Mouse (Mus musculus) limb, embryonic 11.5 days (tissue): ENCODE measurements around the gene Txn2. TPM values are rescaled to one million over a fixed set of nuclear protein-coding genes. Genes with fewer than 3 reads are reported as not detected.

Experiments used
- ATAC-seq: fragments of 200-750 bp; cut with Nextera tagmentation; 2 replicates; pipeline ENCODE4 v1.8.0; 2017; ENCODE audit warnings: low read depth; ENCODE audit not compliant: insufficient number of reproducible peaks, low FRiP score, low TSS enrichment
- DNase-seq: peaks from one replicate; pipeline ENCODE4 v3.0.0-alpha.2; 2015; ENCODE audit warnings: low spot score
- H3K27ac ChIP-seq: fragments of 300-500 bp; sonication (generic); replicated peaks from 2 replicates; pipeline ENCODE4 v1.5.1; 2014; ENCODE audit warnings: low read depth, mild to moderate bottlenecking, low read length
- H3K27me3 ChIP-seq: fragments of 300-500 bp; sonication (generic); 2 replicates; pipeline ENCODE4 v1.6.1; 2014; ENCODE audit warnings: mild to moderate bottlenecking, low read length, mixed read lengths; ENCODE audit not compliant: control insufficient read depth, insufficient read depth
- H3K36me3 ChIP-seq: fragments of 300-500 bp; sonication (generic); 2 replicates; pipeline ENCODE4 v1.6.1; 2014; ENCODE audit warnings: mild to moderate bottlenecking, low read length, moderate library complexity, mixed read lengths; ENCODE audit not compliant: control insufficient read depth, insufficient read depth
- H3K4me1 ChIP-seq: fragments of 300-500 bp; sonication (generic); 2 replicates; pipeline ENCODE4 v1.6.1; 2014; ENCODE audit warnings: low read length, mixed read lengths; ENCODE audit not compliant: control insufficient read depth, insufficient read depth
- H3K4me2 ChIP-seq: fragments of 300-500 bp; sonication (generic); 2 replicates; pipeline ENCODE4 v1.6.1; 2014; ENCODE audit warnings: low read depth, mild to moderate bottlenecking, moderate library complexity; ENCODE audit not compliant: severe bottlenecking
- H3K4me3 ChIP-seq: fragments of 300-500 bp; sonication (generic); 2 replicates; pipeline ENCODE4 v1.5.1; 2014; ENCODE audit warnings: low read depth, low read length
- H3K9ac ChIP-seq: fragments of 300-500 bp; sonication (generic); 2 replicates; pipeline ENCODE4 v1.6.1; 2014; ENCODE audit warnings: mild to moderate bottlenecking, low read length
- H3K9me3 ChIP-seq: fragments of 300-500 bp; sonication (generic); 2 replicates; pipeline ENCODE4 v1.6.1; 2016; ENCODE audit warnings: low read length; ENCODE audit not compliant: control insufficient read depth
- WGBS: fragments of 180-500 bp; shearing (Covaris S2); extraction: QIAGEN DNeasy Blood & Tissue Kit; methylation state at CpG from one replicate; pipeline ENCODE4 v1.1.7; 2014; 5-methylcytosine and 5-hydroxymethylcytosine counted together
- polyA plus RNA-seq: library from polyadenylated mRNA; unstranded; fragments of >200 nt; fragmentation: Nextera tagmentation; extraction: Ambion mirVana; gene quantifications from 2 replicates; pipeline ENCODE4 v1.2.1, GENCODE M21; 2014

The Txn2 gene
- polyA plus RNA-seq, 1 experiment from 2014 or later, result 266 TPM

DNA sequence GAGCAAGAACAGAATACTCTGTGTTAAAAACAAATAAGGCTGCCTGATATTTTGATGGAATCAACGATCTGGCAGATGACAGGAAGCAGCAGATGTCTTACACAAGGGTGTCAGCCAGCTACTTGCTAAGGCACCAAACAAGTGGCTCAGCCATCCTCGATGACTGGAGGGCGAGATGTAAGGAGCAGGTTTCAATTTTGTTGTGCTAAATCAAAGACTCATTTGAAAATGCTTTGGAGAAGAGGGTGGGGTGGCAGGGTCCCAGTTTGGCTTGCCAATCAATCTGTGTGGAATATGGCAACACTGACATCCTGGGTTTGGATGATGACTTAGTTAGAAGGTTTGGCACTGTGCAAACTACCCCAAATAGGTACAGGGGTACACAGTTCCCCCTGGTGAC is 12.8 kb upstream of the Txn2 start:
- Histone ChIP-seq H3K4me1 (no peaks in the 10 kb centered on the region), H3K9ac (no peak overlapping the region), H3K4me3 (no peak overlapping the region), H3K27ac (no peak overlapping the region), H3K27me3 (no peaks in the 10 kb centered on the region), H3K9me3 (no peaks in the 10 kb centered on the region), H3K36me3 (0 out of 2 replicates have a peak, but pooled peaks cover 1% of the 10 kb centered on the region), H3K4me2 (no peak overlapping the region)
- DNase-seq, result no peak
- 84% methylated on average over 3 of the region's 3 CpGs for WGBS
- ATAC-seq, result no peak

DNA sequence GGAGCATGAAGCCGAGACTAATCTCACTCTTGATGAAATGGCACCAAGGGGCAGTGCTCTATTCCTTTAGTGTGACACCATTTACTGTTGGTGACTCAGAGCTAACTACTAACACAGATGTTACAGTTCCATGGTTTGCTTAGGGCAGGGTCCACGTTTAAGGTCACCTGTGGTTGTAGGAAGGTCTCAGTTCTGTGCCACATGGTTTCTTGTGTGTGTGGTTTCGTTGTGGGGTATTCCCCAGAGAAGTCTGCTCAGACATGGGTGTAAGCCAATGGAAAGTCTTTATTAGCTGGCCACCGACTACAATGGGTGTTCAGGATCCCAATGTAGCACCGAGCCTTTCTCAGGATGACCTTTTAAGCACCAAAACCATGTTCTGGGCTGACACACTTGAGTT is 9.7 kb upstream of the Txn2 start:
- Histone ChIP-seq H3K4me2 (no peak overlapping the region), H3K36me3 (no peaks in the 10 kb centered on the region), H3K27ac (no peak overlapping the region), H3K4me3 (no peak overlapping the region), H3K4me1 (no peaks in the 10 kb centered on the region), H3K9ac (no peak overlapping the region), H3K27me3 (no peaks in the 10 kb centered on the region), H3K9me3 (no peaks in the 10 kb centered on the region)
- ATAC-seq, result no peak
- no peak for DNase-seq
- WGBS, result 83% methylated on average over 5 of the region's 5 CpGs

- DNase-seq (no peak), ATAC-seq (no peak)
- Histone ChIP-seq H3K9ac (no peak overlapping the region), H3K9me3 (no peaks in the 10 kb centered on the region), H3K36me3 (no peaks in the 10 kb centered on the region), H3K27ac (no peak overlapping the region), H3K27me3 (no peaks in the 10 kb centered on the region), H3K4me3 (no peak overlapping the region), H3K4me1 (no peaks in the 10 kb centered on the region), H3K4me2 (no peak overlapping the region)
- 84% methylated on average over 14 of the region's 14 CpGs for WGBS
These were observed 7.0 kb upstream of the Txn2 start for GRCm38 (mm10) chr15:77935673-77936375.

GRCm38 (mm10) chr15:77934968-77935367 is 6.2 kb upstream of the Txn2 start:
- no peak overlapping the region for H3K27ac ChIP-seq
- H3K4me3 ChIP-seq, result no peak overlapping the region
- H3K4me2 ChIP-seq, result no peak overlapping the region
- no peak for DNase-seq
- no peaks in the 10 kb centered on the region for H3K9me3 ChIP-seq
- no peaks in the 10 kb centered on the region for H3K4me1 ChIP-seq
- no peaks in the 10 kb centered on the region for H3K27me3 ChIP-seq
- no peaks in the 10 kb centered on the region for H3K36me3 ChIP-seq
- no peak overlapping the region for H3K9ac ChIP-seq
- WGBS, result 59% methylated on average over 5 of the region's 5 CpGs
- ATAC-seq, result no peak

- H3K9me3 ChIP-seq, result no peaks in the 10 kb centered on the region
- ATAC-seq (no peak), DNase-seq (no peak)
- no peak overlapping the region for H3K27ac ChIP-seq
- H3K4me1 ChIP-seq, result 0 out of 2 replicates have a peak, but pooled peaks cover 4% of the 10 kb centered on the region
- no peak overlapping the region for H3K4me3 ChIP-seq
- peak overlapping the region; percentile 18; the same call in 1 of the 2 replicates for H3K9ac ChIP-seq
- WGBS, result 73% methylated on average over 11 of the region's 11 CpGs
- H3K36me3 ChIP-seq, result no peaks in the 10 kb centered on the region
- H3K4me2 ChIP-seq, result no peak overlapping the region
- no peaks in the 10 kb centered on the region for H3K27me3 ChIP-seq
These were observed 5.5 kb upstream of the Txn2 start for GRCm38 (mm10) chr15:77934326-77934725.

DNA sequence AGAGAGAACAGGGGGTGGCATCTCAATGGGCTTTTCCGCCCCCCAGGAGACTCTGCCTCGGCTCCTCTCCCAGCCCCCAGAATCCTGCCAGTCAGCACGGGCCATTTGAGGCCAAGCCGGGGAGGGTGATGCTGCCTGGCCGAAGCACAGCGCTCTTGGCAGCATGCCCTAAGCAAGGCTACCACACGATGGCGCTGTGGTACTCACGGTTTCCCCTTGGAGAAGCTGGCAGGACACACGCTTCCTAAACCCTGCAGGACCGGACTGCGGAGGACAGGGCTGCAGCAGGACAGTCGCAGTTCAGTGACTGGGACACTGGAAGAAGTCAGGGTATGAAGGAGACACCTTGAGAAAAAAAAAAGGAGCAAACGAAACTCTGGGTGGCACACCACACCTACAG is 5.0 kb upstream of the Txn2 start:
- ATAC-seq (no peak), DNase-seq (peak; percentile 100)
- H3K27ac ChIP-seq, result no peak overlapping the region
- H3K9ac ChIP-seq, result no peak overlapping the region
- H3K9me3 ChIP-seq, result no peaks in the 10 kb centered on the region
- H3K36me3 ChIP-seq, result no peaks in the 10 kb centered on the region
- H3K4me2 ChIP-seq, result no peak overlapping the region
- H3K4me1 ChIP-seq, result 0 out of 2 replicates have a peak, but pooled peaks cover 4% of the 10 kb centered on the region
- WGBS, result 0% methylated on average over 14 of the region's 14 CpGs
- no peaks in the 10 kb centered on the region for H3K27me3 ChIP-seq
- no peak overlapping the region for H3K4me3 ChIP-seq

DNA sequence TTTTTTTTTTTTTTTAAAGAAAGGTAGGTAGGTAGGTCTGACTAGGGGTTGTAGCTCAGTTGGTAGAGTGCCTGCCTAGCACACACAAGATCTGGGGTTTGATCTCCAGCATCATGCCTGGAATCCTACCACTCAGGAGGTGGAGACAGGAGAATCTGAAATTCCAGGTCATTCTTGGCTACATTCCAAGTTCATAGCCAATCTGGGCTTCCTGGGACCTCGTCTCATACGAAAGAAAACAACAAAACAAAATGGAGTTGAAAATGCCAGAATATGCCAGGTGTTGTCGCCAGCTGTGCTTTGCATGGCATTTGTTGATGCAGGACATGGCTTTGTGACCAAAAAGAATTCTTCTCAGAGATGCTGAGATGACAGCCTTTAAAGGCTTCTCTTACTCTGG is 4.4 kb upstream of the Txn2 start:
- Histone ChIP-seq H3K9me3 (no peaks in the 10 kb centered on the region), H3K4me3 (no peak overlapping the region), H3K36me3 (no peaks in the 10 kb centered on the region), H3K4me2 (no peak overlapping the region), H3K4me1 (0 out of 2 replicates have a peak, but pooled peaks cover 4% of the 10 kb centered on the region), H3K27ac (no peak overlapping the region), H3K27me3 (no peaks in the 10 kb centered on the region), H3K9ac (no peak overlapping the region)
- ATAC-seq (no peak), DNase-seq (no peak)
- 80% methylated on average over 3 of the region's 3 CpGs for WGBS

DNA sequence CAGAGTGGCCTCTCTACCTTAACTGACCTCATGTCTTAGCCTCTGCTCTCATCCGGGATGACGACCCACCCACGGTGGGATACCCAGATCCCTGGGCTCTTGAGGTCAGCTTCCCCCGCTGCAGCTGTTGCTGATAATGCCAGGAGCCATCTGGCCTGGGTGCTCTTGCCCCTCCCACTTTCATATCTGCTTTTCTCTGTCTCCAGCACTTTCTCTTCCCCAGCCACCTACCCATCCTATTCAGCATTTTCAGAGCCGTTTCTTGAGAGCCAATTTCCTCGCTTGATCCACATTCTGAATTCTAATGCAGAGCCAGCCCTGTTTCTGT is 2.8 kb upstream of the Txn2 start:
- WGBS, result 72% methylated on average over 6 of the region's 6 CpGs
- no peak overlapping the region for H3K4me3 ChIP-seq
- peaks cover 8% of the 10 kb centered on the region; the same call in 1 of the 2 replicates for H3K4me1 ChIP-seq
- H3K27me3 ChIP-seq, result no peaks in the 10 kb centered on the region
- no peaks in the 10 kb centered on the region for H3K36me3 ChIP-seq
- no peak overlapping the region for H3K4me2 ChIP-seq
- DNase-seq (no peak), ATAC-seq (no peak)
- H3K9ac ChIP-seq, result no peak overlapping the region
- no peaks in the 10 kb centered on the region for H3K9me3 ChIP-seq
- H3K27ac ChIP-seq, result no peak overlapping the region
